8 mouse cellular contexts compared by ENCODE assay signal in genomic region chr4:44910065-44910464, GRCm38 (mm10).
DNase-seq lines count a peak whose midpoint lies in the region; ATAC-seq and TF ChIP-seq lines count a peak whose summit lies in the region.
"Had no signal": no experiment of that assay in that cellular context is flagged by ENCODE, and none has a peak within 500 bp of the region (broad histone marks: within the 10 kb centered on the region; RNA-seq: fewer than 3 reads in every experiment).

No protein-coding gene starts in this region.

- H3K4me2 ChIP-seq in neural tube, embryonic 11.5 days (ENCODE audit: low read depth), result no peak overlapping the region
- H3K4me2 ChIP-seq in neural tube, embryonic 15.5 days, result no peak overlapping the region
- H3K4me2 ChIP-seq in stomach, postnatal 0 days (replicated peaks; ENCODE audit: low read depth), result no peak overlapping the region

- peak; percentile 9 to 18 for DNase-seq in heart, postnatal 10 days
- DNase-seq in heart, postnatal 4 days, result no peak
- peak; percentile 20 for DNase-seq in neural tube, embryonic 11.5 days (ENCODE audit: low spot score)
- DNase-seq in embryo, embryonic 11 days, result peak; percentile 31
- no peak for DNase-seq in stomach, postnatal 0 days (ENCODE audit: low spot score)
- no peak for DNase-seq in layer of hippocampus, adult 9-10 months (ENCODE audit: low spot score)
- DNase-seq: thymus, adult 2 months had no signal

- intact Hi-C loops in heart, postnatal 10 days (cut with DNase I), result loop anchor here (5.0 kb wide), 2 partner anchors 333 to 348 kb away; no protein-coding TSS in a partner anchor

- ATAC-seq in neural tube, embryonic 11.5 days (ENCODE audit: insufficient read depth, low FRiP score, low TSS enrichment), result no peak
- ATAC-seq in neural tube, embryonic 15.5 days (ENCODE audit: low FRiP score), result no peak
- ATAC-seq in stomach, postnatal 0 days (ENCODE audit: low FRiP score, low TSS enrichment), result no peak

- no peak overlapping the region for H3K4me3 ChIP-seq in neural tube, embryonic 11.5 days (ENCODE audit: low read depth, low read length)
- no peak overlapping the region for H3K4me3 ChIP-seq in neural tube, embryonic 15.5 days (replicated peaks)
- no peak overlapping the region for H3K4me3 ChIP-seq in stomach, postnatal 0 days (ENCODE audit: low read depth, low read length)

- WGBS in neural tube, embryonic 11.5 days, result 54% methylated on average over 2 of the region's 2 CpGs
- 54% methylated on average over 2 of the region's 2 CpGs for whole genome bisulfite sequencing in neural tube, embryonic 15.5 days
- WGBS in stomach, postnatal 0 days, result 54% methylated on average over 2 of the region's 2 CpGs

- no peaks in the 10 kb centered on the region for H3K4me1 ChIP-seq in neural tube, embryonic 11.5 days (ENCODE audit: control insufficient read depth, insufficient read depth, low read length)
- peaks cover 11% of the 10 kb centered on the region for H3K4me1 ChIP-seq in neural tube, embryonic 15.5 days
- no peaks in the 10 kb centered on the region for H3K4me1 ChIP-seq in stomach, postnatal 0 days (replicated peaks; ENCODE audit: control insufficient read depth, insufficient read depth)

- TF ChIP-seq EP300 in stomach, postnatal 0 days (optimal IDR thresholded peaks at IDR 0.05), result no peak

- H3K9ac ChIP-seq in neural tube, embryonic 11.5 days (ENCODE audit: low read length), result no peak overlapping the region
- H3K9ac ChIP-seq in neural tube, embryonic 15.5 days (replicated peaks), result no peak overlapping the region
- no peak overlapping the region for H3K9ac ChIP-seq in stomach, postnatal 0 days (ENCODE audit: low read length)

- no peaks in the 10 kb centered on the region for H3K36me3 ChIP-seq in neural tube, embryonic 11.5 days (ENCODE audit: control insufficient read depth, insufficient read depth, low read length)
- H3K36me3 ChIP-seq in neural tube, embryonic 15.5 days, result no peaks in the 10 kb centered on the region
- no peaks in the 10 kb centered on the region for H3K36me3 ChIP-seq in stomach, postnatal 0 days (ENCODE audit: control insufficient read depth, insufficient read depth, low read length)

- H3K9me3 ChIP-seq in neural tube, embryonic 11.5 days (ENCODE audit: control insufficient read depth, low read length), result no peaks in the 10 kb centered on the region
- H3K9me3 ChIP-seq in neural tube, embryonic 15.5 days (replicated peaks), result no peaks in the 10 kb centered on the region
- H3K9me3 ChIP-seq in stomach, postnatal 0 days (ENCODE audit: control insufficient read depth, low read length), result no peaks in the 10 kb centered on the region

- no peak overlapping the region for H3K27ac ChIP-seq in neural tube, embryonic 11.5 days (ENCODE audit: low read depth, low read length)
- no peak overlapping the region for H3K27ac ChIP-seq in neural tube, embryonic 15.5 days (replicated peaks)
- no peak overlapping the region for H3K27ac ChIP-seq in stomach, postnatal 0 days (replicated peaks)

- no peaks in the 10 kb centered on the region for H3K27me3 ChIP-seq in neural tube, embryonic 11.5 days (ENCODE audit: control insufficient read depth, insufficient read depth, low read length)
- H3K27me3 ChIP-seq in neural tube, embryonic 15.5 days (replicated peaks), result no peaks in the 10 kb centered on the region
- no peaks in the 10 kb centered on the region for H3K27me3 ChIP-seq in stomach, postnatal 0 days (ENCODE audit: control insufficient read depth, insufficient read depth, low read length)

- peak; percentile 67 for TF ChIP-seq CTCF in stomach, postnatal 0 days (IDR thresholded peaks at IDR 0.05; ENCODE audit: low read depth)

Comparison
In these comparisons a context has a peak if more than half of its experiments do, and no peak if none do; other contexts are left out.
1. DNase-seq: peak in heart, postnatal 10 days (2 of 2), neural tube, embryonic 11.5 days (single experiment) and embryo, embryonic 11 days (single experiment); none in heart, postnatal 4 days (single experiment), stomach, postnatal 0 days (single experiment) and layer of hippocampus, adult 9-10 months (single experiment).